Mouse (Mus musculus) E14TG2a.4 (cell line): ENCODE measurements at regions not wholly inside any gene's neighbourhood (a gene's known extent, or its start where the extent isn't known, plus 50 kb on each side); places are given as distances from the start of the nearest gene placed in this dataset.

Experiments
- CTCF ChIP-seq: conservative IDR thresholded peaks from 2 replicates; pipeline ENCODE4 v1.5.1; 2014; ENCODE audit warnings: low read length
- NANOG ChIP-seq: IDR thresholded peaks from 2 replicates; pipeline ENCODE4 v1.6.1; 2014; ENCODE audit warnings: borderline replicate concordance, low read length, mixed read lengths
- POU5F1 ChIP-seq: IDR thresholded peaks from 2 replicates; pipeline ENCODE4 v1.6.1; 2014; ENCODE audit warnings: low read length, borderline replicate concordance

- TF ChIP-seq CTCF (no peak), NANOG (no peak), POU5F1 (no peak)
Measured at GRCm38 (mm10) chr7:135809751-135810379, 93.7 kb upstream of the Mki67 start.
